In genomic region chr4:120368031-120368430, GRCm38 (mm10) we compare ENCODE assay signal across 7 mouse cellular contexts.
"Had no signal": no experiment of that assay in that cellular context is flagged by ENCODE, and none has a peak within 500 bp of the region (broad histone marks: within the 10 kb centered on the region; RNA-seq: fewer than 3 reads in every experiment).

No protein-coding gene starts in this region.

- H3K9me3 ChIP-seq: intestine, embryonic 15.5 days; kidney, embryonic 15.5 days; limb, embryonic 15.5 days; midbrain, embryonic 10.5 days; midbrain, embryonic 15.5 days; neural tube, embryonic 13.5 days had no signal

- H3K27ac ChIP-seq: intestine, embryonic 15.5 days; kidney, embryonic 15.5 days; limb, embryonic 15.5 days; midbrain, embryonic 10.5 days; midbrain, embryonic 15.5 days; neural tube, embryonic 13.5 days had no signal

- H3K36me3 ChIP-seq: intestine, embryonic 15.5 days; kidney, embryonic 15.5 days; limb, embryonic 15.5 days; midbrain, embryonic 10.5 days; midbrain, embryonic 15.5 days; neural tube, embryonic 13.5 days had no signal

- ATAC-seq: intestine, embryonic 15.5 days; midbrain, embryonic 15.5 days had no signal

- H3K27me3 ChIP-seq: intestine, embryonic 15.5 days; midbrain, embryonic 15.5 days; neural tube, embryonic 13.5 days had no signal

- H3K4me3 ChIP-seq: intestine, embryonic 15.5 days; kidney, embryonic 15.5 days; limb, embryonic 15.5 days; midbrain, embryonic 10.5 days; midbrain, embryonic 15.5 days; neural tube, embryonic 13.5 days had no signal

- H3K9ac ChIP-seq: intestine, embryonic 15.5 days; kidney, embryonic 15.5 days; limb, embryonic 15.5 days; lung, embryonic 14.5 days; midbrain, embryonic 15.5 days; neural tube, embryonic 13.5 days had no signal

- H3K4me2 ChIP-seq: intestine, embryonic 15.5 days; kidney, embryonic 15.5 days; limb, embryonic 15.5 days; lung, embryonic 14.5 days; midbrain, embryonic 15.5 days; neural tube, embryonic 13.5 days had no signal
